ENCODE assay signal across 12 mouse cellular contexts in the genomic region with DNA sequence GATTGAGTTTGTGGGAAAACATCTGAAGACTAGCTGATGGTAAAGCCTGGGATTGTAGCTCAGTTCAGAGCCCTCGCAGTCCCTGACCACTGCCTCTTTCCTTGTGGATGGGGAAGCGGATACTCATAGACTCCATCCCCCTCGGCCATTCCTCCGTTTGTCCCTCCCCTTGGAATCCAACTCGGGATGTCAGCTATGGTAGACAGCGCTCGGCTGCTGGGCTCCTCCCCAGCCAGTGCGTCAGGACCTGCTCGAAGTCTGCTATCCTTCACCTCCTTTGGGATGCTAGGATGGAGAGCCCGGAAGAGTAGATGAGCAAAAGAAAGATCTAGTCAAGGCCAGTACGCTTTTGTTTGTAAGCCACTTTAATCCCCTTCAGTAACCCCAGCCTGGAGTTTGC. TPM values are rescaled to one million over a fixed set of nuclear protein-coding genes. Genes with fewer than 3 reads are reported as not detected.
DNase-seq lines count a peak whose midpoint lies in the region; ATAC-seq and TF ChIP-seq lines count a peak whose summit lies in the region.
"Had no signal": no experiment of that assay in that cellular context is flagged by ENCODE, and none has a peak within 500 bp of the region (broad histone marks: within the 10 kb centered on the region; RNA-seq: fewer than 3 reads in every experiment).

No protein-coding gene starts in this region.

- no peaks in the 10 kb centered on the region for H3K9me3 ChIP-seq in kidney, embryonic 16.5 days (ENCODE audit: low read length)
- no peaks in the 10 kb centered on the region for H3K9me3 ChIP-seq in MEL (replicated peaks; ENCODE audit: insufficient read depth, low read length)
- H3K9me3 ChIP-seq in embryonic facial prominence, embryonic 13.5 days = no peaks in the 10 kb centered on the region
- H3K9me3 ChIP-seq in intestine, postnatal 0 days (ENCODE audit: control insufficient read depth) = no peaks in the 10 kb centered on the region

- TF ChIP-seq EP300 in MEL (IDR thresholded peaks at IDR 0.05; ENCODE audit: low read depth in 1 of 2, low read length in 2 of 2) = no peak

- WGBS in kidney, embryonic 16.5 days = 24% methylated on average over 11 of the region's 11 CpGs
- WGBS in embryonic facial prominence, embryonic 13.5 days = 17% methylated on average over 11 of the region's 11 CpGs
- 14% methylated on average over 11 of the region's 11 CpGs for WGBS in intestine, postnatal 0 days

- TF ChIP-seq RAD21 in MEL (IDR thresholded peaks at IDR 0.05; ENCODE audit: low read depth, low read length) = no peak

- H3K27me3 ChIP-seq in kidney, embryonic 16.5 days (ENCODE audit: insufficient read depth, low read length) = no peaks in the 10 kb centered on the region
- H3K27me3 ChIP-seq in MEL (ENCODE audit: control insufficient read depth in 1 of 2, insufficient read depth in 2 of 2, low read length in 2 of 2) = no peaks in the 10 kb centered on the region
- no peaks in the 10 kb centered on the region for H3K27me3 ChIP-seq in embryonic facial prominence, embryonic 13.5 days
- no peaks in the 10 kb centered on the region for H3K27me3 ChIP-seq in intestine, postnatal 0 days (replicated peaks; ENCODE audit: control insufficient read depth, insufficient read depth, low read length)

- peaks cover 37% of the 10 kb centered on the region for H3K4me1 ChIP-seq in kidney, embryonic 16.5 days (ENCODE audit: insufficient read depth, low read length)
- peaks cover 10 to 28% of the 10 kb centered on the region in 2 experiments; a peak in 3 of 4 replicates for H3K4me1 ChIP-seq in MEL (ENCODE audit: control insufficient read depth in 1 of 2, insufficient read depth in 2 of 2, low read length in 2 of 2)
- peaks cover 38% of the 10 kb centered on the region for H3K4me1 ChIP-seq in embryonic facial prominence, embryonic 13.5 days
- H3K4me1 ChIP-seq in intestine, postnatal 0 days (replicated peaks; ENCODE audit: control insufficient read depth, insufficient read depth, low read length) = 0 out of 2 replicates have a peak, but pooled peaks cover 16% of the 10 kb centered on the region

- H3K4me3 ChIP-seq in kidney, embryonic 16.5 days (ENCODE audit: low read length) = no peak overlapping the region
- H3K4me3 ChIP-seq in MEL (ENCODE audit: control insufficient read depth in 1 of 2, insufficient read depth in 1 of 2, low read depth in 2 of 2, low read length in 2 of 2) = peak overlapping the region; percentile 25 to 37
- 0 out of 2 replicates have a peak overlapping the region, but pooled peaks have one; percentile 6 for H3K4me3 ChIP-seq in embryonic facial prominence, embryonic 13.5 days
- H3K4me3 ChIP-seq in intestine, postnatal 0 days (ENCODE audit: low read depth, low read length) = peak overlapping the region; percentile 6; the same call in 1 of the 2 replicates
- H3K4me3 ChIP-seq: gastrocnemius, adult 2 months; myocyte had no signal

- no peaks in the 10 kb centered on the region for H3K36me3 ChIP-seq in kidney, embryonic 16.5 days (ENCODE audit: insufficient read depth, low read length)
- H3K36me3 ChIP-seq in MEL (ENCODE audit: control insufficient read depth in 1 of 2, insufficient read depth in 2 of 2, low read length in 2 of 2) = peaks cover 0 to 17% of the 10 kb centered on the region in 2 experiments; a peak in 2 of 4 replicates
- 0 out of 2 replicates have a peak, but pooled peaks cover 4% of the 10 kb centered on the region for H3K36me3 ChIP-seq in embryonic facial prominence, embryonic 13.5 days
- H3K36me3 ChIP-seq in intestine, postnatal 0 days (ENCODE audit: control insufficient read depth, insufficient read depth) = no peaks in the 10 kb centered on the region

- no peak for TF ChIP-seq CTCF in MEL (IDR thresholded peaks at IDR 0.05 in 2 of 3, conservative IDR thresholded peaks at IDR 0.05 in 1 of 3; ENCODE audit: control insufficient read depth in 1 of 3, insufficient read depth in 1 of 3, low read depth in 2 of 3, low read length in 3 of 3, poor library complexity in 1 of 3, severe bottlenecking in 1 of 3)
- TF ChIP-seq CTCF in intestine, postnatal 0 days (IDR thresholded peaks at IDR 0.05; ENCODE audit: low read depth) = no peak

- no peak overlapping the region for H3K27ac ChIP-seq in kidney, embryonic 16.5 days (ENCODE audit: low read length)
- no peak overlapping the region for H3K27ac ChIP-seq in MEL (ENCODE audit: control insufficient read depth, low read depth, low read length)
- H3K27ac ChIP-seq in embryonic facial prominence, embryonic 13.5 days = peak overlapping the region; percentile 60; the same call in 1 of the 2 replicates
- H3K27ac ChIP-seq in intestine, postnatal 0 days (ENCODE audit: low read depth, low read length) = no peak overlapping the region
- H3K27ac ChIP-seq: gastrocnemius, adult 2 months had no signal

- no peak for TF ChIP-seq POLR2A in MEL (IDR thresholded peaks at IDR 0.05; ENCODE audit: control insufficient read depth in 1 of 2, insufficient read depth in 1 of 2, low read depth in 1 of 2, low read length in 2 of 2, poor library complexity in 1 of 2)

- ATAC-seq in kidney, embryonic 16.5 days (ENCODE audit: low FRiP score, low TSS enrichment) = no peak
- ATAC-seq in embryonic facial prominence, embryonic 13.5 days (ENCODE audit: insufficient number of reproducible peaks, insufficient read depth, low FRiP score, low TSS enrichment, low read depth) = no peak
- no peak for ATAC-seq in intestine, postnatal 0 days

- no peak overlapping the region for H3K9ac ChIP-seq in kidney, embryonic 16.5 days (replicated peaks; ENCODE audit: low read length)
- peak overlapping the region; percentile 36 for H3K9ac ChIP-seq in MEL (ENCODE audit: control insufficient read depth, low read depth, low read length, poor library complexity, severe bottlenecking)
- peak overlapping the region; percentile 46 for H3K9ac ChIP-seq in embryonic facial prominence, embryonic 13.5 days
- no peak overlapping the region for H3K9ac ChIP-seq in intestine, postnatal 0 days (ENCODE audit: low read depth, low read length)

- DNase-seq in kidney, postnatal 10 days = peak; percentile 54
- peak; percentile 44 for DNase-seq in MEL (ENCODE audit: low read depth, low spot score)
- no peak for DNase-seq in layer of hippocampus, postnatal 36 days
- DNase-seq in layer of hippocampus, adult 18-20 months (ENCODE audit: low spot score in 2 of 2) = no peak
- DNase-seq: adrenal gland, postnatal 25 days; cerebellum, adult 9-11 months; gastrocnemius, adult 2 months; kidney, adult 2 months had no signal

- H3K4me2 ChIP-seq in kidney, embryonic 16.5 days (replicated peaks; ENCODE audit: low read depth, low read length) = no peak overlapping the region; the same call in 1 of the 2 replicates
- H3K4me2 ChIP-seq in embryonic facial prominence, embryonic 13.5 days = peak overlapping the region; percentile 47
- H3K4me2 ChIP-seq in intestine, postnatal 0 days (replicated peaks; ENCODE audit: low read depth) = peak overlapping the region; percentile 51

- H3K79me2 ChIP-seq in MEL (ENCODE audit: control insufficient read depth, insufficient read depth, low read length, poor library complexity) = no peaks in the 10 kb centered on the region

TF ChIP-seq in MEL, 35 proteins besides CTCF, POLR2A, EP300 and RAD21:
- TF ChIP-seq CHD1 (IDR thresholded peaks at IDR 0.05; ENCODE audit: low read depth, low read length) = no peak
- TF ChIP-seq NELFE (IDR thresholded peaks at IDR 0.05; ENCODE audit: low read depth, low read length) = 0 out of 2 replicates have a peak, but pooled peaks have one; percentile 19

RNA-seq across cellular contexts. Expression of gene Ppp2r1b, which starts 5.2 kb away (rescaled TPM):
- 74.6 and 77.0 TPM in 2 replicates for polyA plus RNA-seq in kidney, embryonic 16.5 days (2015; fragmentation: Nextera tagmentation; extraction: Ambion mirVana)
- total RNA-seq in MEL (2012; rRNA removed) = 65.0 and 67.6 TPM in 2 replicates
- 100 to 1,000 TPM in 1 of 2 experiments, not detected in 1; 101 TPM for polyA plus RNA-seq in MEL (2012; ENCODE audit: insufficient read depth in 1 of 2, insufficient read length in 2 of 2, low read depth in 1 of 2, low replicate concordance in 2 of 2, missing spikeins in 1 of 2)
- 72.2 and 75.3 TPM in 2 replicates for polyA plus RNA-seq in embryonic facial prominence, embryonic 13.5 days (2015; fragmentation: Nextera tagmentation; extraction: Ambion mirVana)
- polyA plus RNA-seq in intestine, postnatal 0 days (2015; fragmentation: Nextera tagmentation; extraction: Ambion mirVana) = 20.0 and 21.4 TPM in 2 replicates
- total RNA-seq in layer of hippocampus, postnatal 36 days (2021) = 10 to 100 TPM; 17.4 to 18.5 TPM
- total RNA-seq in layer of hippocampus, adult 18-20 months (2021) = 10 to 100 TPM; 17.4 to 17.7 TPM

Comparison
In these comparisons a context has a peak if more than half of its experiments do, and no peak if none do; other contexts are left out.
1. DNase-seq: peak in kidney, postnatal 10 days (single experiment) and MEL (single experiment); none in layer of hippocampus, postnatal 36 days (0 of 2) and layer of hippocampus, adult 18-20 months (0 of 2).
2. H3K9ac ChIP-seq: peak in MEL (single experiment) and embryonic facial prominence, embryonic 13.5 days (single experiment); none in kidney, embryonic 16.5 days (single experiment) and intestine, postnatal 0 days (single experiment).